Mouse (Mus musculus) G1E (cell line): ENCODE measurements around the gene Vsig4.

Experiments used
- CTCF ChIP-seq: IDR thresholded peaks from 2 replicates; pipeline ENCODE4 v1.5.1; 2012; ENCODE audit warnings: low read depth, low read length, inconsistent platforms, mixed read lengths
- GATA1 ChIP-seq: IDR thresholded peaks from 2 replicates; pipeline ENCODE4 v1.6.1; 2012; ENCODE audit warnings: borderline replicate concordance, low read length, inconsistent platforms, mixed read lengths
- POLR2AphosphoS5 ChIP-seq: IDR thresholded peaks from 2 replicates; pipeline ENCODE4 v1.6.1; 2012; ENCODE audit warnings: low read depth, low read length, inconsistent platforms; ENCODE audit not compliant: insufficient replicate concordance
- TAL1 ChIP-seq: conservative IDR thresholded peaks from 2 replicates; pipeline ENCODE4 v1.6.1; 2012; ENCODE audit warnings: low read depth, low read length, inconsistent platforms, mixed read lengths

GRCm38 (mm10) chrX:96218088-96218487, 75.2 kb downstream of the Vsig4 start:
- TF ChIP-seq CTCF (no peak), TAL1 (no peak), GATA1 (no peak), POLR2AphosphoS5 (no peak)
